Mouse (Mus musculus): ENCODE results near the gene Atp1b3. TPM values are rescaled to one million over a fixed set of nuclear protein-coding genes. Genes with fewer than 3 reads are reported as not detected.
A peak's percentile ranks its signal among the peaks of the same experiment; 100 is the strongest.

Atp1b3 gene
- polyA plus RNA-seq, 1 experiment from 2014 or later, result 165 TPM

- H3K27ac ChIP-seq (ENCODE audit: low read depth, low read length), result no peak overlapping the region
- no peak for DNase-seq (ENCODE audit: low spot score)
- no peaks in the 10 kb centered on the region for H3K9me3 ChIP-seq (ENCODE audit: control insufficient read depth, low read length)
- H3K36me3 ChIP-seq (ENCODE audit: control insufficient read depth, insufficient read depth, low read length), result no peaks in the 10 kb centered on the region
- H3K4me3 ChIP-seq (ENCODE audit: low read depth, low read length), result no peak overlapping the region
- H3K4me2 ChIP-seq (ENCODE audit: low read depth), result no peak overlapping the region
- no peak overlapping the region for H3K9ac ChIP-seq (ENCODE audit: low read length)
- no peaks in the 10 kb centered on the region for H3K27me3 ChIP-seq (ENCODE audit: control insufficient read depth, insufficient read depth, low read length)
- no peak for ATAC-seq (ENCODE audit: insufficient read depth, low FRiP score, low TSS enrichment)
- 86% methylated on average over 3 of the region's 3 CpGs for WGBS
- H3K4me1 ChIP-seq (ENCODE audit: control insufficient read depth, insufficient read depth, low read length), result no peaks in the 10 kb centered on the region
These were observed 11.6 kb upstream of the Atp1b3 start for GRCm38 (mm10) chr9:96375819-96376218.

GRCm38 (mm10) chr9:96371075-96371474 lies 6.8 kb upstream of the Atp1b3 start:
- ATAC-seq (ENCODE audit: insufficient read depth, low FRiP score, low TSS enrichment) (no peak), DNase-seq (ENCODE audit: low spot score) (no peak)
- H3K36me3 ChIP-seq (ENCODE audit: control insufficient read depth, insufficient read depth, low read length), result no peaks in the 10 kb centered on the region
- H3K27me3 ChIP-seq (ENCODE audit: control insufficient read depth, insufficient read depth, low read length), result no peaks in the 10 kb centered on the region
- no peak overlapping the region for H3K4me3 ChIP-seq (ENCODE audit: low read depth, low read length)
- no peak overlapping the region for H3K9ac ChIP-seq (ENCODE audit: low read length)
- H3K4me1 ChIP-seq (ENCODE audit: control insufficient read depth, insufficient read depth, low read length), result no peaks in the 10 kb centered on the region
- H3K9me3 ChIP-seq (ENCODE audit: control insufficient read depth, low read length), result no peaks in the 10 kb centered on the region
- no peak overlapping the region for H3K27ac ChIP-seq (ENCODE audit: low read depth, low read length)
- WGBS, result 90% methylated on average over 5 of the region's 5 CpGs
- no peak overlapping the region for H3K4me2 ChIP-seq (ENCODE audit: low read depth)

DNA sequence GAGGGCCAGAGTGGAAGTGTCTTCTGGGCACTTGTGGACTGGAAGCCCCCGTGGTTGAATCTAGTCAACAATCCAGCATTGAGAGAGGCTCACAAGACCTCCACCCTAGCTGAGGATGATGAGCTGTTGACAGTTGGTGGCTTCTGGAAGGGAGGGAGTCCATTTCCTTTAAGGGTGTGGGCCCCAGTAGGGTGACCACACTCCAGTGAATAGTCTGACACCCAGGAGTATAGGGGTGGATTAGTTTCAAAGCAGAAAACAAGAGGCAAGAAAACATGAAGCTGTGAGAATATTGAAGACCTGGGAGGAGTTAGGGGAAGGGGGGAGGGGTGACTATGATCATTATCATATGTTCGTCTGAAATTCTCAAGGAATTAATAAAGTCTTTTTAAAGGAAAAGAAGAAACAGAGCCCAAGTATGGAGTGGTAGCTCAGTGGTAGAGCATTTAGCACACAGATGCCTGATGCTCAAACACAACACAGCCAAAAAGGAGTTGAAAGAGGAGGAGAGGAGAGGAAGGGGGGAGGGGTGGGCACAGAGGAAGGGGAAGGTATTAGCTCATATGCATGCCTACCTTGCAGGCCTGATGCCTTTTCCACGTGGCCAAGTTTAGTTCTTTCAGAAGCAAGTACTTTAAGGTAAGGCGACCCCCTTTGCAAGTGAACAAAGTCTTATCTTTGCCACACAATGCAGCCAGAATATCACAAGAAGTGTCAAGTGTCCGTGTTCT lies 5.6 kb upstream of the Atp1b3 start:
- Histone ChIP-seq H3K27me3 (ENCODE audit: control insufficient read depth, insufficient read depth, low read length) (no peaks in the 10 kb centered on the region), H3K4me1 (ENCODE audit: control insufficient read depth, insufficient read depth, low read length) (no peaks in the 10 kb centered on the region), H3K9me3 (ENCODE audit: control insufficient read depth, low read length) (no peaks in the 10 kb centered on the region), H3K9ac (ENCODE audit: low read length) (no peak overlapping the region), H3K27ac (ENCODE audit: low read depth, low read length) (no peak overlapping the region), H3K36me3 (ENCODE audit: control insufficient read depth, insufficient read depth, low read length) (no peaks in the 10 kb centered on the region), H3K4me2 (ENCODE audit: low read depth) (no peak overlapping the region), H3K4me3 (ENCODE audit: low read depth, low read length) (no peak overlapping the region)
- 66% methylated on average over 5 of the region's 5 CpGs for WGBS
- no peak for DNase-seq (ENCODE audit: low spot score)
- ATAC-seq (ENCODE audit: insufficient read depth, low FRiP score, low TSS enrichment), result no peak

DNA sequence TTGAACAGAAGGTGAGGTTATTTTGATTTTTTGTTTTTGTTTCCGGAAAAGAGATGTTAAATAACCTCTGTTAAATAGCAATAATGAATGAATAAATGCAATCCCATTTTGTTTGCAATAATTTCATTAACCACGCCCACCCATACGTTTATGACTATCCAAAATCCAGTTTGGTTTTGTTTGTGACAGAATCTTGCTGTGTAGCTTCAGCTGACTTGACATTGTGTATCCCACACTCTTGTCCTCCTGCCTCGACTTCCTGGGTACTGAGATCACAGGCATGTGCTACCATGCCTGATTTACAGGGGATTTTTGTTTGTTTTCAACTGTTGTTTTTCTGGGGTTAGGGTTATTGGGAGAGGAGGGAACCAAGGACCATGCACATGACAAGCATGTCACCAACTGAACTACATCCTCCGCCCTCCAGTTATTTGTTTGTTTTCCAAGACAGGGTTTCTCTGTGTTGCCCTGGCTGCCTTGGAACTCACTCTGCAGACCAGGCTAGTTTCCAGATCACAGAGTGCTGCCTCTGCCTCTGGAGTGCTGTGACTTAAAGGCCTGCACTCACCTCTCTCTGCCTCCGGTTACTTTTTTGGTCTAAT lies 1.1 kb upstream of the Atp1b3 start:
- H3K4me2 ChIP-seq (ENCODE audit: low read depth), result no peak overlapping the region
- no peak overlapping the region for H3K4me3 ChIP-seq (ENCODE audit: low read depth, low read length)
- no peak overlapping the region for H3K27ac ChIP-seq (ENCODE audit: low read depth, low read length)
- H3K27me3 ChIP-seq (ENCODE audit: control insufficient read depth, insufficient read depth, low read length), result no peaks in the 10 kb centered on the region
- H3K4me1 ChIP-seq (ENCODE audit: control insufficient read depth, insufficient read depth, low read length), result peaks cover 11% of the 10 kb centered on the region
- H3K9ac ChIP-seq (ENCODE audit: low read length), result no peak overlapping the region
- 75% methylated on average over 6 of the region's 6 CpGs for WGBS
- DNase-seq (ENCODE audit: low spot score) (no peak), ATAC-seq (ENCODE audit: insufficient read depth, low FRiP score, low TSS enrichment) (no peak)
- H3K9me3 ChIP-seq (ENCODE audit: control insufficient read depth, low read length), result no peaks in the 10 kb centered on the region
- no peaks in the 10 kb centered on the region for H3K36me3 ChIP-seq (ENCODE audit: control insufficient read depth, insufficient read depth, low read length)

DNA sequence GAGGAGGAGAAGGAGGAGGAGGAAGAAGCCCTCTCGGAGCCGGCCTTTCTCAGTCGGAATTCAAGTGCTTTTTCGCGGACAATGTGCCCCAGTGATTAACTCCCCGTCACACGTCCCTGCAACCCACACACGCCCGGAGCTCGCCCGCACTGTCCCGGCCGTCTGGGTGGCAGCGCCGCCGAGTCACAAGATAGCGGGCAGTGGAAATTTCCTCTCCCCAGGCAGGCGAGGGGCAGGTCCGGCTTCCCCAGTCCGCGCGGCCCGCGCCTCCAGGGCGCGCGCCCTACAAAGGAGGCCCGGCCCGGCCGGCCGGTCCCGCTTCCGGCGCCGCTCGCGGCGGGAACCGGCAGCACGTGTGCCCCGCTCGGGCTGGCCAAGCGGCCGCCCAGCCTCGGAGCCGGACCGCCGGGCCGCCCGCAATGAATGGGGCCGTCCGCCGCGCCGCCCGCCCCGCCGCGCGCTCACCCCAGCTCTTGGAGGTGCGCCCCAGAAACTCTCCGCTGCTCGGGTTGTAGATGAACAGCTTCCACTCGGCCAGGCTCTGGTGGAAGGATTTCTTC lies 581 bp downstream of the Atp1b3 start:
- H3K4me3 ChIP-seq (ENCODE audit: low read depth, low read length), result peak overlapping the region; percentile 86
- H3K27ac ChIP-seq (ENCODE audit: low read depth, low read length), result peak overlapping the region; percentile 96
- no peaks in the 10 kb centered on the region for H3K27me3 ChIP-seq (ENCODE audit: control insufficient read depth, insufficient read depth, low read length)
- no peaks in the 10 kb centered on the region for H3K9me3 ChIP-seq (ENCODE audit: control insufficient read depth, low read length)
- H3K9ac ChIP-seq (ENCODE audit: low read length), result peak overlapping the region; percentile 91
- H3K4me1 ChIP-seq (ENCODE audit: control insufficient read depth, insufficient read depth, low read length), result peaks cover 11% of the 10 kb centered on the region
- peak; percentile 73 for ATAC-seq (ENCODE audit: insufficient read depth, low FRiP score, low TSS enrichment)
- WGBS, result under 1% methylated on average over 63 of the region's 64 CpGs
- H3K4me2 ChIP-seq (ENCODE audit: low read depth), result peak overlapping the region; percentile 54
- DNase-seq (ENCODE audit: low spot score), result peak; percentile 75
- H3K36me3 ChIP-seq (ENCODE audit: control insufficient read depth, insufficient read depth, low read length), result no peaks in the 10 kb centered on the region

GRCm38 (mm10) chr9:96360056-96360455 lies 4.2 kb downstream of the Atp1b3 start:
- no peak for DNase-seq (ENCODE audit: low spot score)
- Histone ChIP-seq H3K9ac (ENCODE audit: low read length) (no peak overlapping the region), H3K4me3 (ENCODE audit: low read depth, low read length) (no peak overlapping the region), H3K36me3 (ENCODE audit: control insufficient read depth, insufficient read depth, low read length) (no peaks in the 10 kb centered on the region), H3K4me1 (ENCODE audit: control insufficient read depth, insufficient read depth, low read length) (peaks cover 11% of the 10 kb centered on the region), H3K4me2 (ENCODE audit: low read depth) (no peak overlapping the region), H3K9me3 (ENCODE audit: control insufficient read depth, low read length) (no peaks in the 10 kb centered on the region), H3K27ac (ENCODE audit: low read depth, low read length) (no peak overlapping the region), H3K27me3 (ENCODE audit: control insufficient read depth, insufficient read depth, low read length) (no peaks in the 10 kb centered on the region)
- no peak for ATAC-seq (ENCODE audit: insufficient read depth, low FRiP score, low TSS enrichment)
- 90% methylated on average over 3 of the region's 3 CpGs for WGBS

DNA sequence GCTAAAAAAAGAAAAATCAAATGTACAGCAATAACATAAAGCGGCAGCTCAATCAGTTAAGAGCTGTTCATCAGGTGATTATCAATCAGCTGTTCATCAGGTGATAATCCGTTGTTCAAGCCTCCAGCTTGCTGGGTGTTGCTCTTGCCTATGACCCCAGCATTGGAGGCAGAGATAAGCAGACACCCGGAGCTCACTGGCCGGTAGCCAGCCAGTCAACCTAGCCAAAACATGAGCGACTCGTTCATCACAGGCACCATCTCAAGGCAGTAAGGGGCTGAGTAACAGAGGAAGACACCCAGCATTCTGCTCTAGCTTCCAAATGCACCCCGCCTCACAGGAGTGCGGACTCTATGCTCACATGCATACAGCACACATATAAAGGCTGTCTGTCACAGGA lies 10.4 kb downstream of the Atp1b3 start:
- no peaks in the 10 kb centered on the region for H3K36me3 ChIP-seq (ENCODE audit: control insufficient read depth, insufficient read depth, low read length)
- WGBS, result 85% methylated on average over 8 of the region's 8 CpGs
- H3K9me3 ChIP-seq (ENCODE audit: control insufficient read depth, low read length), result no peaks in the 10 kb centered on the region
- H3K27ac ChIP-seq (ENCODE audit: low read depth, low read length), result no peak overlapping the region
- no peaks in the 10 kb centered on the region for H3K4me1 ChIP-seq (ENCODE audit: control insufficient read depth, insufficient read depth, low read length)
- no peak overlapping the region for H3K4me2 ChIP-seq (ENCODE audit: low read depth)
- no peak overlapping the region for H3K4me3 ChIP-seq (ENCODE audit: low read depth, low read length)
- no peak for ATAC-seq (ENCODE audit: insufficient read depth, low FRiP score, low TSS enrichment)
- H3K27me3 ChIP-seq (ENCODE audit: control insufficient read depth, insufficient read depth, low read length), result no peaks in the 10 kb centered on the region
- no peak for DNase-seq (ENCODE audit: low spot score)
- H3K9ac ChIP-seq (ENCODE audit: low read length), result no peak overlapping the region

- no peak for DNase-seq (ENCODE audit: low spot score)
- Histone ChIP-seq H3K4me1 (ENCODE audit: control insufficient read depth, insufficient read depth, low read length) (no peaks in the 10 kb centered on the region), H3K4me2 (ENCODE audit: low read depth) (no peak overlapping the region), H3K27me3 (ENCODE audit: control insufficient read depth, insufficient read depth, low read length) (no peaks in the 10 kb centered on the region), H3K4me3 (ENCODE audit: low read depth, low read length) (no peak overlapping the region), H3K9me3 (ENCODE audit: control insufficient read depth, low read length) (no peaks in the 10 kb centered on the region), H3K27ac (ENCODE audit: low read depth, low read length) (no peak overlapping the region), H3K36me3 (ENCODE audit: control insufficient read depth, insufficient read depth, low read length) (no peaks in the 10 kb centered on the region), H3K9ac (ENCODE audit: low read length) (no peak overlapping the region)
- no peak for ATAC-seq (ENCODE audit: insufficient read depth, low FRiP score, low TSS enrichment)
- 81% methylated on average over 12 of the region's 12 CpGs for WGBS
These were observed 11.0 kb downstream of the Atp1b3 start for GRCm38 (mm10) chr9:96353121-96353769.

Measured in neural tube, embryonic 11.5 days (tissue).